Mouse (Mus musculus): ENCODE measurements around the gene Cachd1.

The Cachd1 gene

GRCm38 (mm10) chr4:101071570-101071969 lies 295.1 kb downstream of the Cachd1 start:
- no peak for DNase-seq

GRCm38 (mm10) chr4:101076425-101076824 lies 299.9 kb downstream of the Cachd1 start:
- no peak for DNase-seq

Measured in retina, postnatal 1 day (tissue).